Mouse (Mus musculus): ENCODE measurements around the gene BC051019. TPM values are rescaled to one million over a fixed set of nuclear protein-coding genes. Genes with fewer than 3 reads are reported as not detected.

Gene BC051019
- total RNA-seq, 4 experiments from 2014 or later = not detected

Other genes starting within 250 kb of the BC051019 start
- 10 to 100 TPM; 19.9 to 22.3 (median 20.7) TPM for gene Trim66, start 215.7 kb downstream of the BC051019 start, total RNA-seq (2022)
- 100 to 1,000 TPM; 143 to 153 (median 150) TPM for gene Rpl27a, start 204.7 kb downstream of the BC051019 start, total RNA-seq (2022)
- 10 to 100 TPM; 14.4 to 18.3 (median 15.7) TPM for gene St5, start 20.2 kb downstream of the BC051019 start, total RNA-seq (2022)
- 1 to 10 TPM; 5.1 to 7.6 (median 6.3) TPM for gene Akip1, start 20.2 kb downstream of the BC051019 start, total RNA-seq (2022)
- not detected for gene Ascl3, start 7.9 kb upstream of the BC051019 start, total RNA-seq (2022)
- 10 to 100 TPM; 91.8 to 93.5 (median 92.3) TPM for gene Tmem9b, start 29.0 kb upstream of the BC051019 start, total RNA-seq (2022)
- 10 to 100 TPM; 78.2 to 97.8 (median 85.7) TPM for gene Nrip3, start 58.2 kb upstream of the BC051019 start, total RNA-seq (2022)
- gene Scube2, start 141.8 kb upstream of the BC051019 start, total RNA-seq (2022) = 1 to 10 TPM in 1 of 4 experiments, under 1 TPM in 3; 0.79 to 1.2 (median 0.88) TPM
- gene Dennd5a, start 236.6 kb upstream of the BC051019 start, total RNA-seq (2022) = 100 to 1,000 TPM; 213 to 277 (median 242) TPM